Mouse (Mus musculus): ENCODE data around the gene Akr1a1.
"Not testable (repeated sequence)": the region's sequence is repeated elsewhere in the genome, so short reads cannot be mapped to it uniquely, and the experiment has no call there.

The Akr1a1 gene

DNA sequence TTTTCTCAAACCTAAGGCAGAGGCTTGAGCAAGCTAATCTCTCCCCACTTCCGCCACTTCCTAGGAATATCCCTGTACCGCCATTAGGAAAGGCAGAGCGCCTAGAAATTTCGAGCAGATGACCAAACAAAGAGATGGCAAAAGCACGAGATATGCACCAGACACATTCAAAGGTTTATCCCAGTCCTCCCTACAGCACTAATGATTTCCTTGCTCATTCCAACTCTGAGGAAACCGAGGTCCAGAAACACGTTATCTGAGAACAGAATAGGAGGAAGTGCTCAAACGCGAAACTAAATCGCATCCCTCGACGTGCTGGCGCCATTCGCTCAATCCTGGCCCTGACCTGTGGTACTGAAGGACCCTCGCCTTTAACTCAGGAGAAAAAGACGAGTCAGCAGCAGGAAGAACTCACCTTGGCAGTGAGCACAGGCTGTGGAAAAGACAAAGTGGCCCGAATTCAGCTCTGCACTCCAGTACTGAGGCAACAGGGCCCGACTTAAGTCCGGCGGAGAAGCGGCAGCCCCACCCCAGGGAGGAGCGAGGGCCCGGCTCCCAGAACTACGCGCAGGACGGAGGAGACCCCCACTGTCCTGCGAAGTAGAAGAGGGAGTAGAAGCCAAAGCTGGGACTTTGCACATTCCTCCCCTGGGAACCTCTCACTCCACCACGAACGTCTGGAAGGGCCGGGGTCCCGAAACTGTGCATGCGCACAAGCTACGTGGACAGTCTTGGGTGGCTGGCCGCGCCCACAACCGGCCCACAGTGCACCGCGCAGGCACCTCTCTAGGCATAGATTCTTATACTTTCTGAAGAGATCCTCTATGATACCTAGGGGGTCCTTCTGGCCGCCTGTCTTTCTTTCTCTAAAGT, at the start of gene Akr1a1:
Gene Akr1a1 (minus strand): TSS at position 757 of the 873 bp plus-strand sequence.
- DNase-seq (ENCODE audit: low read depth) = peak; percentile 70

- DNase-seq (ENCODE audit: low read depth) = no peak
These were observed 49.5 kb upstream of the Akr1a1 start for GRCm38 (mm10) chr4:116700964-116701363.

GRCm38 (mm10) chr4:116698693-116699342, 47.3 kb upstream of the Akr1a1 start:
- DNase-seq (ENCODE audit: low read depth) = no peak

DNA sequence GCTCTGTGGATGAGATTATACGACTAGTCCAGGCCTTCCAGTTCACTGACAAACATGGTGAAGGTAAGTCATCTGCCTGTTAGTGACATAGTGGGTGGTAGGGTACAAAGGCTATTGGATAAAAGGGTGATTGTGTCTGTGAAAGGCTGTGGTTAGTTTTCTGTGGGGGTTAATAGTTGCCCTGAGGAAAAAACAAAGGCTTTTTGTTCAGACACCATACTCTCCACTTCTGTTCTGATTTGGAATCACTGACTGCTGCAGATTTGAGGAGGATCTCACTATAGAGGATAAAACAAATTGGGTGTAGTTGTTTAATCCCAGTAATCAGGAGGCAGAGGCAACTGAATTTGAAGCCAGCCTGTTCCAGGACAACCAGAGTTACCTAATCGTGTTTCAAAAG, 42.3 kb upstream of the Akr1a1 start:
- no peak for DNase-seq (ENCODE audit: low read depth)

DNA sequence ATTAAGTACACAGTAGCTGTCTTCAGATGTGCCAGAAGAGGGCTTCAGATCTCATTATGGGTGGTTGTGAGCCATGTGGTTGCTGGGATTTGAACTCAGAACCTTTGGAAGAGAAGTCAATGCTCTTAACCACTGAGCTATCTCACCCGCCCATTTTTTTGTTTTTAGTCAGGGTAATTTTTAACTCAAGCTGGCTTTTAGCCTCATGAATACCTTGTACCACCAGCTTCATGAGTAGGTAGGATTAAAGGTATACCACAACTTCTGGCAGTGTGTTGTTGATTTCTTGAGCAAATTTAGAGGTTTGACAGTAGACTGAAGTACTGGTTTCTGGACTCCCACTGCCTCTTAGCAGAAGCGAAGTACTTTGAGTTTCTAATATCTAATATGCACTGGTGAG, 40.7 kb upstream of the Akr1a1 start:
- no peak for DNase-seq (ENCODE audit: low read depth)

- DNase-seq (ENCODE audit: low read depth) = no peak
These were observed 37.9 kb upstream of the Akr1a1 start for GRCm38 (mm10) chr4:116689309-116689876.

DNA sequence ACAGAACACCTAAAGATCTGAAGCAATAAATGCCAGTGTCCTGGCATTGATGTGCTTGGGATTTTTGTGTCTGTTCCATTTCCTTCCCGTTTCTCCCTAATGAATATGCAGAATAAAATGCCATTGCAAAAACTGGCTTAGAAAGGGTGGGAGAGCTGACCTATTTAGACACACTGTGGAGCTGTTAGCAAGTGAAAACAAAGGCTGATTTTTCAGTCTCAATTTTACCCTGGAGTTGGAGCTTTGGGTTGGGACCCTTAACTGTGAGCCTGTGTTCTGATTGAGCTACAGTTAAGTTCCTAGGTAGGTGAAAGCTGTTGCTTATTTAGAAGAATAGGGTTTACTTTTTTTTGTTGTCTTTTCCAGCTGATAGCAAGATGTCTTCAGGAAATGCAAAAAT, 35.6 kb upstream of the Akr1a1 start:
- no peak for DNase-seq (ENCODE audit: low read depth)

DNA sequence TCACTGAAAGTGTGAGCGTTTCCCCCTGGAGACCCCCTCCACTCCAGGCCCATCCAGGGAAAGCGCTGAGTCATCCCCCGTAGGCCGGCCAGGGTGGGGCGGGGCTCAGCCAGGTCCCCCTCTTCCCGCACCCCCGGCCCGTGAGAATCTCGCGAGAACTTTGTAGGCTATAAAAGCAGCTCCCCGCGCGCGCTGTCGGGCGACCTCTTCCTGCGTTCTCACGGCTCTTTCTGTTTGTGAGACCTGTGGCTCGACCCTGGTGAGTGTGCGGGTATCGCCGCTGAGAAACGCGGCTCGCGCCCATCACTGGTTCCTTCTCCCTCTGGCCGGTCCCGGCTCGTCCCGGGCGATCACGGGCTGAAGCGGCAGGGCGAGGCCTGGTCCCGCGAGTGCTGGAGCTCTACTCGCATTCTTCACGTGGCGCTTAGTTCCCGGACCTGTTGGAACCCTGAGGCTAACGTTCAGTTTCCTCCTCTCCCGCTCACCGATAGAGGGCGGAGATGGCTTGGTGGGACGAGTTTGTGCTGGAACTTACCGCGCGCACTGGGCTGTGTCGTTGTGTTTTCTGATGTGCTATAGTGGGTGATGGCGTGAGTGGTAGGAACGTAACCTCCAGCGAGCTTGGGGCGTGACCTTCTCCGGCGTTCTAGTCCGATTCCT, 34.1 kb upstream of the Akr1a1 start, which contains the start of gene Prdx1:
Gene Prdx1 (plus strand): TSS at position 143 of the 660 bp plus-strand sequence.
- DNase-seq (ENCODE audit: low read depth) = peak; percentile 88

DNA sequence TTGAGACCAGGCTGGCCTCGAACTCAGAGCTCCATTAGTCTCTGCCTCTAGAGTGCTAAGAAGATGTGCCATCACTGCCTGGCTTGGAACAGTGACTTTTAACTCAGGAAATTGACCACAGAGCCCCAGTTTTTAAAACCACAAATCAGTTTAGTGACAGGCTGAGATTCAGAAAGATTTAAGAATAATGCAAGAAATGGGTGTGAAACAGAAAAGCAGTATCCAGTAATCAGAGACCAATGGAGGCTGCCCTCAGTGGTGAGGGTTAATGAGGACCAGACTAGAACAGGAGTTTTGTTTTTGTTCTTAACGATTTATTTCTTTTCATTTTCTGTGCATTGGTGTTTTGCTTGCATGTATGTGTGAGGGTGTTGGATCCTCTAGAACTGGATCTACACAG, 33.2 kb upstream of the Akr1a1 start:
- DNase-seq (ENCODE audit: low read depth) = no peak

DNA sequence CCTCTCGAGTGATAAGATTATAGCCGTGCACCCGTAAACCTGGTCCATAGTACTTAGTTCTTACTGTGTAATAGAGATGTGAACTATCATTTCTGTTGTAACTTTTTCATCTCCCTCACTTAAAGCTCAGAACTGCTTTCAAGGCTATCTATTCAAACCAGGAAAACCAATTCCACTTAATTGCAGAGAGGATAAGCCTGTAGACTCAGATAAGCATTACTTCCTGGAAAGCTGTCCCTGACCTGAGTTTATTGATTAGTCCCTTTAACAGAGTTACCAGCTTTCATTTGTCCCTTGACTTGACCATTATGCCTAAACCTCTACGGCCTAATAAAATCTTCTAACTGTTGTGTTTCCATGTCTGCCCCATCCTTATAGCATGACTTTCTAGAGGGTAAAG, 32.5 kb upstream of the Akr1a1 start:
- peak; percentile 61 for DNase-seq (ENCODE audit: low read depth)

DNA sequence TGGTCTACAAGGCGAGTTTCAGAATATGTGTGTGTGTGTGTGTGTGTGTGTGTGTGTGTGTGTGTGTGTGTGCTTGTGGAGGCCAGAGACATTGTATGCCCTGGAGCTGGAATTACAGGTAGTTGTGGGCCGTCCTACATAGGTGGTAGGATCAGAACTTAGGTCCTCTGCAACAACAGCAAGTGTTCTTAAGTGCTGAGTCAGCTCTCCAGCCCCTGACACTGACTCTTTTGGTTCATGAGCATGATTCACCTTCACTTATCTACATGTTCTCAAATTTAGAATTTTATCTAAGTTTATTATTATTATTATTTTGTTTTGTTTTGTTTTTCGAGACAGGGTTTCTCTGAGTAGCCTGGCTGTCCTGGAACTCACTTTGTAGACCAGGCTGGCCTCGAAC, 29.0 kb upstream of the Akr1a1 start:
- DNase-seq (ENCODE audit: low read depth) = not testable (repeated sequence)

DNA sequence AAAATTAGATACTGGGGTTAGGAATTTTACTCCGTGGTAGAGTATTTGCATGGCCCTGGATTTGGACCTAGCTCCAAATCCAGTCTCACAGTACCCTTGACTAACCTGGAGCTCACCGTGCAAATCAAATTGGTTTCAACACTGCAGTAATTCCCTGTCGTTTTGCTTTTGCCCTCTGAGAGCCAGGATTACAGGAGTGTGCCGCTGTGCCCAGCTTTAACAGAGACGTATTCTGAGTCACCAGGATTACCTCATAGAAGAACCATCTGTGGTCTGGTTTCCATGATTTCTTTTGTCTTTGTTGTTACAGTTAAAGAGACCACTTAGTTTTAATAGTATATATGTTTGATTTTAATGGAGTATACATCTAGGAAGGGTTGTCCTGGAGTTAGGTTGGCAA, 27.7 kb upstream of the Akr1a1 start:
- DNase-seq (ENCODE audit: low read depth) = no peak

- DNase-seq (ENCODE audit: low read depth) = no peak
These were observed 26.3 kb upstream of the Akr1a1 start for GRCm38 (mm10) chr4:116677808-116678207.

- no peak for DNase-seq (ENCODE audit: low read depth)
These were observed 24.5 kb upstream of the Akr1a1 start for GRCm38 (mm10) chr4:116676027-116676426.

DNA sequence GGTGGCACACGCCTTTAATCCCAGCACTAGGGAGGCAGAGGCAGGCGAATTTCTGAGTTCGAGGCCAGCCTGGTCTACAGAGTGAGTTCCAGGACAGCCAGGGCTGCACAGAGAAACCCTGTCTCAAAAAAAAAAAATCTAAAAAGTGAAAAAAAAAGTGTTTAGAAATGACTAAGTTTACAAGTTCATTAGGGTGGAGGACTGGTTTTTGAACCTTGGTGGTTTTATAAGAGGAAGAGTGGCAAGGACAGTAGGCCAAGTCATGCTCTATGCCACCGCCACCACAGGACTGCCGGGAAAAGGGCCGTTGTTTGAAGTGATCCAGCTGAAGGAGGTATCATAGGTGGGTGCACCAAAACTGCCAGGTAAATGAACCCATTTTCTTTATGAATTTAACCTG, 23.3 kb upstream of the Akr1a1 start:
- not testable (repeated sequence) for DNase-seq (ENCODE audit: low read depth)

DNA sequence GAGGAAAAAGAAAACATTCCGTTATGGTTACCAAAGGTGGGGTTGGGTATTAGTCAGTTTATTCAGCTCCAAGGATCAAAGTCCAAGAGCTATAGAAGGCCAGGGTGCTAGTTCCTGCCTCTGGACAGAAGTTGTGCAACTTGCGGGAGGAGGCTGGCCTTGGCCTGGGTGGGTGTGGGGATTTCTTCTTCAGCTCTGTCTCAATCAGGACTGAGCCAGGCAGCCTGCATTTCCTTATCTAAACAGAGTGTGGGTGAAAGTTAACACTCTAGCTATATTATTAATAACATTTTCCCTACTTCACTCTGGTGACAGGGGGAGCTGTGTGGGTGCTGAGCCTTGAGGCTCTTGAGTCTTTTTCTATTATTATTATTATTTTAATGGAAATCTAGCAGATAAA, 21.3 kb upstream of the Akr1a1 start:
- no peak for DNase-seq (ENCODE audit: low read depth)

GRCm38 (mm10) chr4:116669291-116669690, 17.8 kb upstream of the Akr1a1 start:
- no peak for DNase-seq (ENCODE audit: low read depth)

DNA sequence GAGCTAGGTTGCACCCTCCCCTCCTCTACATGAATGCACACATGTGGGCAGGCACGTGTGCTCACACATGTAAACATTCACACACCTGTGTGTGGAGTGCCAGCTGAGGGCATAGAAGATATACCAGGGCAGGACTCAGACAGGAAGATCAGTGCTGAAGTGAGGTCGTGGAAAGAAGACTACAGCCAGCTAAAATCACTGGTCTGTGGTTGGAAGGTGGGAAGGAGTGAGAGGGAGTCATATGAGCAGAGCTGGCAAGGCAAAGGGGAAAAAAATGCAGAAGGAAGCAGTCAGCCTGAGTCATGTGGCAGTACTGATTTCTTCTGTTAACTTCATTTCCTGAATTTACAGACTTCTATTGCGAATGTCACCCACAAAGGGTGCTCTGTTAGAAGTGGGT, 16.7 kb upstream of the Akr1a1 start:
- no peak for DNase-seq (ENCODE audit: low read depth)

DNA sequence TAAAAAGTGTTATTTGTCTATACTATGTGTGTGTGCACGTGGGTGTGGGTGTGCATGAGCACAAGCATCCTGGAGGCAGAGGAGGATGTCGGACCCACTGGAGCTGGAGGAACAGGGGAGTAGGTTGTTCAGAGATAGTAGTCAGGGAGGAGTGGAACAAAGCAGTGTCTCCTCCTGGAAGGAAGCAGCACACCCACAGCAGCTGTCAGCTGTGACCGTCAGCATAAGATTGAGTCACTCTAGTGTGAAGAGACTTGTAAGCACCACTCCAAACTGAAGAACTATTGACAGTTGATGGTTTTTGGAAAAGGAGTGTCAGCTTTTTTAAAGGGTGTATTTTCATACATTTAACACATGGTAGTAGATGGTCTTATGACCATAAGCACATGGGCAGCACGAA, 15.1 kb upstream of the Akr1a1 start:
- DNase-seq (ENCODE audit: low read depth) = no peak

DNA sequence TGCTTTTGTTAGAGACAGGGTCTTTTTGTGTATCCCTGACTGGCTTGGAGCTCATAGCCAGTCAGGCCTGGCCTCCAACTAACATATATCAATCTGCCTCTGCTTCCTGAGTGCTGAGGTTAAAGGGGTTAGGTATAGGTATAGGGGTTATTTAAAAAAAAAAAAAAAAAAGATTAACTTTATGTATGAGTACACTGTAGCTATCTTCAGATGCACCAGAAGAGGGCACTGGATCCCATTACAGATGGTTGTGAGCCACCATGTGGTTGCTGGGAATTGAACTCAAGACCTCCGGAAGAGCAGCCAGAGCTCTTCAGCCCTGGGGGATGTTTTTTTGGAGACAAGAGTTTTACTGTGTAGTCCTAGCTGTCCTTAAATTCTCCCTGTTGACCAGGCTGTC, 10.5 kb upstream of the Akr1a1 start:
- DNase-seq (ENCODE audit: low read depth) = no peak

GRCm38 (mm10) chr4:116660829-116661228, 9.3 kb upstream of the Akr1a1 start:
- no peak for DNase-seq (ENCODE audit: low read depth)

GRCm38 (mm10) chr4:116659916-116660315, 8.4 kb upstream of the Akr1a1 start:
- DNase-seq (ENCODE audit: low read depth) = not testable (repeated sequence)

DNA sequence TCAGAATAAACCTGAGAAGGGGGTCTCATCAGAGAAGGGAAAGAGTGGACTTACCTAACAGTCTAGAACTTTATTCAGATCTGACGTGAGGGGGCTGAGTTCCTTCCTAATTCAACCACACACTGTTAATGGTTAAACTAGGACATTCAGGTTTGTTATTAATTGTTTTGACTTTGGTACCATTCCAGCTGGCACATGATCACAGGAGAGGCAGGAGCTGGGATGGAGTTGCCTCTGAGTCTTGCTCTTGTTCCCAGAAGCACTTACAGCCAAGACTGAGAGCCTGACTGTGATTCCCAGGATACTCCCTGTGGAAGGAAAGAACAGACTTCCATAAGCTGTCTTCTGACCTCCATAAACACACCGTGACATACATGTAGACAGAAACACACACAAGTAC, 8.0 kb upstream of the Akr1a1 start:
- no peak for DNase-seq (ENCODE audit: low read depth)
